Mouse (Mus musculus) embryonic facial prominence, embryonic 11.5 days (tissue): ENCODE measurements at regions not wholly inside any gene's neighbourhood (a gene's known extent, or its start where the extent isn't known, plus 50 kb on each side); places are given as distances from the start of the nearest gene placed in this dataset.

Source experiments
- ATAC-seq: fragments of 200-750 bp; cut with Nextera tagmentation; replicated peaks from 2 replicates; pipeline ENCODE4 v1.8.0; 2017; ENCODE audit warnings: low read depth; ENCODE audit not compliant: insufficient number of reproducible peaks, low FRiP score, low TSS enrichment
- DNase-seq: peaks from one replicate; pipeline ENCODE4 v3.0.0-alpha.2; 2015; ENCODE audit warnings: low spot score
- H3K27ac ChIP-seq: fragments of 300-500 bp; sonication (generic); replicated peaks from 2 replicates; pipeline ENCODE4 v1.5.1; 2014; ENCODE audit warnings: mild to moderate bottlenecking, low read depth, low read length, control low read depth
- H3K27me3 ChIP-seq: fragments of 300-500 bp; sonication (generic); 2 replicates; pipeline ENCODE4 v1.6.1; 2014; ENCODE audit warnings: mild to moderate bottlenecking, low read length, moderate library complexity, mixed read lengths; ENCODE audit not compliant: control insufficient read depth, insufficient read depth
- H3K36me3 ChIP-seq: fragments of 300-500 bp; sonication (generic); replicated peaks from 2 replicates; pipeline ENCODE4 v1.6.1; 2014; ENCODE audit warnings: low read depth, mild to moderate bottlenecking, low read length, moderate library complexity, mixed read lengths; ENCODE audit not compliant: control insufficient read depth, insufficient read depth
- H3K4me1 ChIP-seq: fragments of 300-500 bp; sonication (generic); 2 replicates; pipeline ENCODE4 v1.6.1; 2014; ENCODE audit warnings: low read length, mixed read lengths; ENCODE audit not compliant: control insufficient read depth, insufficient read depth
- H3K4me2 ChIP-seq: fragments of 300-500 bp; sonication (generic); 2 replicates; pipeline ENCODE4 v1.6.1; 2014; ENCODE audit warnings: low read depth, mild to moderate bottlenecking, control low read depth, low read length, moderate library complexity
- H3K4me3 ChIP-seq: fragments of 300-500 bp; sonication (generic); 2 replicates; pipeline ENCODE4 v1.5.1; 2014; ENCODE audit warnings: low read depth, low read length, control low read depth
- H3K9ac ChIP-seq: fragments of 300-500 bp; sonication (generic); replicated peaks from 2 replicates; pipeline ENCODE4 v1.6.1; 2014; ENCODE audit warnings: mild to moderate bottlenecking, control low read depth, low read length
- H3K9me3 ChIP-seq: fragments of 300-500 bp; sonication (generic); replicated peaks from 2 replicates; pipeline ENCODE4 v1.6.1; 2016; ENCODE audit warnings: mild to moderate bottlenecking, low read length, inconsistent platforms, mixed read lengths; ENCODE audit not compliant: control insufficient read depth
- WGBS: fragments of 180-500 bp; shearing (Covaris S2); extraction: QIAGEN DNeasy Blood & Tissue Kit; methylation state at CpG from one replicate; pipeline ENCODE4 v1.1.7; 2014; 5-methylcytosine and 5-hydroxymethylcytosine counted together

DNA sequence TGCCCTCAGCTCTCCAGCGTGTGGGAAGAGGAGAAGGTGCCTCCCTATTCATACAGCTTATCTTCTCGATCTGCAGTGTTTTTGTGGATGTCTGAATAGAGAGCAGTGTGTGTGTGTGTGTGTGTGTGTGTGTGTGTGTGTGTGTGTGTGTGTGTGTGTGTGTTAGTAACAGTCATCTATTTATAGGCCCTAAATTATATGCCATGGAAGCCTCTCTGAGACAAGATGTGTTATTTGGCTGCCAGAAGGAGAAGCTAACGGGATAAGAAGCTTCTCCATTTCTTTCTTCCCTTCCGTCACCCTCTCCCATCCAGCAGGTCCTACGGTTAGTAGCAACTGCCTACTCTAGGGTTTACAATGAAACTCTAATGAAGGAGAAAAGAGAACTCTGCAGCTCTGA is 270.3 kb downstream of the Emp1 start:
- Histone ChIP-seq H3K27ac (no peak overlapping the region), H3K4me3 (no peak overlapping the region), H3K4me2 (no peak overlapping the region), H3K9me3 (no peaks in the 10 kb centered on the region), H3K36me3 (no peaks in the 10 kb centered on the region), H3K27me3 (no peaks in the 10 kb centered on the region), H3K4me1 (no peaks in the 10 kb centered on the region), H3K9ac (no peak overlapping the region)
- DNase-seq (no peak), ATAC-seq (no peak)
- WGBS: 88% methylated on average over 5 of the region's 5 CpGs

DNA sequence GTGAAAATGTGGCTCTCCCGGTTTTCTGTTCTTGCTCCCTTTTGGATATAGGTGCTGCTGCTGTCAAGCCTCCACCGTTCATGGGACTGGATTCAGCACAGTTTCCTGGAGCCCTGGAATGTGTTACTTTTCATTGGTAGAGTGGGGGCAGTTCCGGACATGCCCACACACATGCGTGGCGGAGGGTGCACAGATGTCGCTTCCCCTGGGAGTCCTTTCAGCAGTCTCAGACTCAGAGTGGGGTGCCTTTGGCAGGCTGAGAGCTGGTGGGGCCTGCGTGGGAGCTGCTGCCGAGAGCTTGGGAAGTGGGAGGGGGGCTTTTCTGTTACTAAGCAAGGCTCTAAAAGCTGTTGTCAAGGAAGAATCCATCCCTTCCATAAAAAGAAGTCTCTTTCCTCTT is 274.3 kb downstream of the Emp1 start:
- H3K4me1 ChIP-seq: no peaks in the 10 kb centered on the region
- no peaks in the 10 kb centered on the region for H3K27me3 ChIP-seq
- 78% methylated on average over 8 of the region's 8 CpGs for WGBS
- H3K4me2 ChIP-seq: no peak overlapping the region
- H3K9ac ChIP-seq: no peak overlapping the region
- no peaks in the 10 kb centered on the region for H3K9me3 ChIP-seq
- no peaks in the 10 kb centered on the region for H3K36me3 ChIP-seq
- no peak for ATAC-seq
- DNase-seq: no peak
- no peak overlapping the region for H3K27ac ChIP-seq
- no peak overlapping the region for H3K4me3 ChIP-seq

DNA sequence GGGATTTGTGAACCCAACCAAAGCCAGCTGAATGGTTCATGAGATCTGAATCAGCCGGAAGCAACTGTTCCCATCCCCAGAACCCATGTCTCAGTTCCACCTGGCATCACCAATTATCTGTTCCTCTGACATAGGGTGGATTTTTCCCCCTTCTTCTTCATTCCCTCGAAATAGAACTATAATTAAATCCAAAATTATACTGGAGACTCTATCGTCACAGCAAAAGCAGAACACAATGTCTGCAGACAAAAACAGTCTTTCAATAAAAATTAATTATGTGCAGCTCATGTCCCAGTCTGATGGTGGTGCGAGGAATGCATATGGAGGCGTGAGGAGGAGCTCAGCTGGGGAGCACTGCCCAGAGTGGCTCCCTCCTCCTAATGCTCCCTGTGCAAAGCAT is 280.4 kb downstream of the Emp1 start:
- Histone ChIP-seq H3K27me3 (no peaks in the 10 kb centered on the region), H3K9ac (no peak overlapping the region), H3K4me2 (no peak overlapping the region), H3K4me3 (no peak overlapping the region), H3K4me1 (no peaks in the 10 kb centered on the region), H3K9me3 (no peaks in the 10 kb centered on the region), H3K27ac (no peak overlapping the region), H3K36me3 (no peaks in the 10 kb centered on the region)
- 83% methylated on average over 5 of the region's 5 CpGs for WGBS
- no peak for DNase-seq
- no peak for ATAC-seq

DNA sequence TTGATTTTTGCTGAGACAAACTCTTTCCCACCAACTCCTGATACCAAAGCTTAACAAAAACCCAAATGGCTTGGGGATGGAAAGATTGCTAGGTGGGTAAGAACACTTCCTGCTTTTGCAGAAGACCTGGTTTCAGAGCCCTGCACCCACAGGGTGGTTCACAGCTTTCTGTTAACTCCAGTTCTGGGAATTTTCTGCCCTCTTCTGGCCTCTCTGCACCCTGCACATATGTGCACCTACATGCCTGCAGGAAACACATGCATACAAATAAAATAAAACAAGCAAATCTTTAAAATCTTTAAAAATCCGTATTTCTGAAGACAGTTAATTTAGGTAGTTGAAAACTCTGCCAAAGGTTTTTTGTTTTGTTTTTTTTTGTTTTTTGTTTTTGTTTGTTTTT is 283.8 kb downstream of the Emp1 start:
- Histone ChIP-seq H3K4me3 (no peak overlapping the region), H3K4me1 (no peaks in the 10 kb centered on the region), H3K36me3 (no peaks in the 10 kb centered on the region), H3K9ac (no peak overlapping the region), H3K27me3 (no peaks in the 10 kb centered on the region), H3K27ac (no peak overlapping the region), H3K4me2 (no peak overlapping the region), H3K9me3 (no peaks in the 10 kb centered on the region)
- ATAC-seq: no peak
- 59% methylated on average over 1 of the region's 1 CpGs for WGBS
- no peak for DNase-seq

DNA sequence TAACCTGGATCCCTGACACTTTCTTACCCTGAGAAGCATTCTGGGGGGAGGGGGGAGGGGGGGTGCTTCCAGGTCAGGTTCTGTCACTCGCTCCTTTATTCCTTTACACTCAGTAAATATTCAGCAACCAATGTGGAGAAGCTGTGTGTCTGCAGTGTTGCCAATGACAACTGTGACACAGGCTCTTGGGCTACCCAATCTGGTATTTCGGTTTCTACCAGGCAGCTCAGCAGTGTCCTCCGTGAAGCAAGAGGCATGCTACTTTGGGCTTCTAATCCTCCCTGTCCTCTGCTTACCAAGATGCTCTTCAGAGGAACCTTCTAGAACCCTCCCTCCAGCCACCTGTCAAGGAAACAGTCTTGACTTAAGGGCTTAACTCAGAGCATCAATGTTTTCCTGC is 290.7 kb downstream of the Emp1 start:
- no peak overlapping the region for H3K4me3 ChIP-seq
- no peak overlapping the region for H3K9ac ChIP-seq
- no peak overlapping the region for H3K4me2 ChIP-seq
- H3K27ac ChIP-seq: no peak overlapping the region
- DNase-seq (no peak), ATAC-seq (no peak)
- WGBS: 78% methylated on average over 3 of the region's 3 CpGs
- H3K9me3 ChIP-seq: no peaks in the 10 kb centered on the region
- no peaks in the 10 kb centered on the region for H3K27me3 ChIP-seq
- H3K4me1 ChIP-seq: no peaks in the 10 kb centered on the region
- no peaks in the 10 kb centered on the region for H3K36me3 ChIP-seq

DNA sequence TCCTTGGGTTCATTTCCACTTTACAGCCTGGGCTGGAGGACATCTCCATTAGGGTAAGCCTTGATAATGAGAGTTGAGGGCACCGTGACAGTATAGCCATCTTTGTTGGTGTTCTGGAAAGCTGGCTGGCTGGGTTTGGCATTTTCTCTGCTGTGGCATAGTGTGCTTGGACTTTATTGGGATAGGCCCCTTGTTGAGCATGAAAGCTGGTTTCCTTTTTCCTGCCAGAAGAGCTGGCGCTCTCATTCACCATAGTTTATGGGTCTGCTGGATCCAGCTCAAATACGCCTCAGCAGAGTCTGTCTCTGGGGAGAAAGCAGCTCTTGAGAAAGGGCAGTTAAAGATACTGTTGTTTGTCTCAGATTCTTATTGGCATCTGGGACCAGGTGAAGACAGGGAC is 300.0 kb downstream of the Emp1 start:
- 90% methylated on average over 3 of the region's 3 CpGs for whole genome bisulfite sequencing
- Histone ChIP-seq H3K27me3 (no peaks in the 10 kb centered on the region), H3K9ac (no peak overlapping the region), H3K36me3 (no peaks in the 10 kb centered on the region), H3K4me2 (no peak overlapping the region), H3K4me1 (no peaks in the 10 kb centered on the region), H3K9me3 (no peaks in the 10 kb centered on the region), H3K27ac (no peak overlapping the region), H3K4me3 (no peak overlapping the region)
- ATAC-seq (no peak), DNase-seq (no peak)

DNA sequence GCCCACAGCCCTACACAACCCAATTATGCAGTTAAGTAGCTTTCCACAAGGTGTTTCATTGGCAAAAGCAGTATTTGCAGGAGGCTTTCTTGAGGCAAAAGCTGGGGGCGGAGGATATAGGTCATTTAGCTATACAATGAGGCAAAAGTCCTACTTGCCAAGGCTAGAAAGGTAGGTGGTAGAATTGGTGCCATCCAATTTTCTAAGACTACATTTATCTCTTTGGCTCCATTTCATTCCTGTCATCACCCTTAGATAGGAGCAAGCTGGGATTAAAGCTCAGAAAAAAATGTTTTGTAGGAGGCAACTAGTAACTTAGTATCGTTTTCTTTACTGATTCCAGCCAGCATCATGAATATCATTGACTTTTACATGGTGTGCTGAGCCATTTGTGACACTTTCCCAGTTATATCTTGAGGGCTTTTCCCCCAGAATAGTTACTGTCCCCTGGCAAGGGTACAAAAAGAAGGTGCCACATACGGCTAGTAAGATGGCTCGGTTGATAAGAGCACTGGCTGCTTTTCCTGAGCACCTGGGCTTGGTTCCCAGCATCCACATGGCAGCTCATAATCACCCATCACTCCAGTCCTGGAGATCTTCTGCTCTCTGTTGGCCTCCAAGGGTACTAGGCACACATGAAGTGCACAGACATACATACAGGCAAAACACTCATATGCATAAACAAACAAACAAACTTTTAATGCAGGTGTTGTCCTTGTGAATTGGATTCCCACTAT is 300.6 kb downstream of the Emp1 start:
- Histone ChIP-seq H3K4me3 (no peak overlapping the region), H3K9me3 (no peaks in the 10 kb centered on the region), H3K9ac (no peak overlapping the region), H3K36me3 (no peaks in the 10 kb centered on the region), H3K4me1 (no peaks in the 10 kb centered on the region), H3K27me3 (no peaks in the 10 kb centered on the region), H3K4me2 (no peak overlapping the region), H3K27ac (no peak overlapping the region)
- DNase-seq (no peak), ATAC-seq (no peak)
- WGBS: 87% methylated on average over 4 of the region's 4 CpGs
